Mouse (Mus musculus) neural tube, embryonic 11.5 days (tissue): ENCODE data around the gene Phospho1. TPM values are rescaled to one million over a fixed set of nuclear protein-coding genes. Genes with fewer than 3 reads are reported as not detected.

Experiments used
- ATAC-seq: fragments of 200-750 bp; cut with Nextera tagmentation; 2 replicates; pipeline ENCODE4 v1.8.0; 2017; ENCODE audit warnings: moderate number of reproducible peaks, mild to moderate bottlenecking, moderate TSS enrichment, moderate library complexity; ENCODE audit not compliant: insufficient read depth, low FRiP score, low TSS enrichment
- DNase-seq: peaks from one replicate; pipeline ENCODE4 v3.0.0-alpha.2; 2015; ENCODE audit warnings: low spot score
- H3K27ac ChIP-seq: fragments of 300-500 bp; sonication (generic); 2 replicates; pipeline ENCODE4 v1.5.1; 2014; ENCODE audit warnings: low read depth, mild to moderate bottlenecking, low read length
- H3K27me3 ChIP-seq: fragments of 300-500 bp; sonication (generic); 2 replicates; pipeline ENCODE4 v1.6.1; 2014; ENCODE audit warnings: mild to moderate bottlenecking, low read length, mixed read lengths; ENCODE audit not compliant: control insufficient read depth, insufficient read depth
- H3K36me3 ChIP-seq: fragments of 300-500 bp; sonication (generic); 2 replicates; pipeline ENCODE4 v1.6.1; 2014; ENCODE audit warnings: mild to moderate bottlenecking, low read length, moderate library complexity, mixed read lengths; ENCODE audit not compliant: control insufficient read depth, insufficient read depth
- H3K4me1 ChIP-seq: fragments of 300-500 bp; sonication (generic); 2 replicates; pipeline ENCODE4 v1.6.1; 2014; ENCODE audit warnings: low read length, mixed read lengths; ENCODE audit not compliant: control insufficient read depth, insufficient read depth
- H3K4me2 ChIP-seq: fragments of 300-500 bp; sonication (generic); 2 replicates; pipeline ENCODE4 v1.6.1; 2014; ENCODE audit warnings: low read depth, mild to moderate bottlenecking, moderate library complexity
- H3K4me3 ChIP-seq: fragments of 300-500 bp; sonication (generic); 2 replicates; pipeline ENCODE4 v1.5.1; 2014; ENCODE audit warnings: low read depth, low read length
- H3K9ac ChIP-seq: fragments of 300-500 bp; sonication (generic); 2 replicates; pipeline ENCODE4 v1.6.1; 2014; ENCODE audit warnings: mild to moderate bottlenecking, low read length
- H3K9me3 ChIP-seq: fragments of 300-500 bp; sonication (generic); 2 replicates; pipeline ENCODE4 v1.6.1; 2016; ENCODE audit warnings: low read length; ENCODE audit not compliant: control insufficient read depth
- WGBS: fragments of 180-500 bp; shearing (Covaris S2); extraction: QIAGEN DNeasy Blood & Tissue Kit; methylation state at CpG from one replicate; pipeline ENCODE4 v1.1.7; 2014; 5-methylcytosine and 5-hydroxymethylcytosine counted together
- polyA plus RNA-seq: library from polyadenylated mRNA; unstranded; fragments of >200 nt; fragmentation: Nextera tagmentation; extraction: Ambion mirVana; gene quantifications from 2 replicates; pipeline ENCODE4 v1.2.1, GENCODE M21; 2014

Phospho1 gene
- polyA plus RNA-seq, 1 experiment from 2014 or later = not detected

GRCm38 (mm10) chr11:95840694-95841497 is 16.6 kb downstream of the Phospho1 start:
- no peak for ATAC-seq
- 80% methylated on average over 5 of the region's 5 CpGs for WGBS
- H3K27me3 ChIP-seq = peaks cover 4% of the 10 kb centered on the region
- no peak overlapping the region for H3K4me3 ChIP-seq
- DNase-seq = no peak
- H3K4me1 ChIP-seq = no peaks in the 10 kb centered on the region
- no peaks in the 10 kb centered on the region for H3K9me3 ChIP-seq
- no peak overlapping the region; the same call in 1 of the 2 replicates for H3K4me2 ChIP-seq
- no peaks in the 10 kb centered on the region for H3K36me3 ChIP-seq
- H3K27ac ChIP-seq = no peak overlapping the region
- H3K9ac ChIP-seq = no peak overlapping the region

DNA sequence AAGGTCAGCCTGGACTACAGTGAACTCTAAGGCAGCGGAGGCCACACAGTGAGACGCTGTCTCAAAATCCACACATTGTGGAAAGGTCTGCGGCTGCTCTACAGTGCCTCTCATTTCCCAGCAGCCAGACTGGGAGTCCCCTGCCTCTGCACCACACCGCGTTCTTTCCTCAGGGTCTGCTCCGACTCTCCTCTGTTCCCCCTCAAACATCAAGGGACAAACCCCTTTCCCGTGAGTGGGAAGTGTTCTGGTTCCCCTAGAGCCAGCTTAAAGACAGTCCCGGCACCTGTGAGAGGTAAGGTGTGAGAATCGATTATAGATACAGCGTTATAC is 17.2 kb downstream of the Phospho1 start:
- H3K4me1 ChIP-seq = no peaks in the 10 kb centered on the region
- no peaks in the 10 kb centered on the region for H3K36me3 ChIP-seq
- 64% methylated on average over 10 of the region's 10 CpGs for WGBS
- no peak overlapping the region for H3K4me3 ChIP-seq
- H3K4me2 ChIP-seq = no peak overlapping the region
- no peaks in the 10 kb centered on the region for H3K9me3 ChIP-seq
- H3K27ac ChIP-seq = no peak overlapping the region
- no peak for ATAC-seq
- H3K27me3 ChIP-seq = no peaks in the 10 kb centered on the region; the same call in 1 of the 2 replicates
- no peak overlapping the region for H3K9ac ChIP-seq
- no peak for DNase-seq

GRCm38 (mm10) chr11:95842074-95842681 is 17.9 kb downstream of the Phospho1 start, which contains the start of gene Abi3:
Gene Abi3 (minus strand): TSS chr11:95842476.
- no peak within 1 kb of the TSS for H3K27ac ChIP-seq
- 11% methylated on average over 11 of the region's 11 CpGs for WGBS
- H3K4me2 ChIP-seq = no peak within 1 kb of the TSS
- no peaks in the 10 kb centered on the region for H3K4me1 ChIP-seq
- ATAC-seq (no peak), DNase-seq (no peak)
- H3K4me3 ChIP-seq = no peak within 1 kb of the TSS
- H3K9ac ChIP-seq = 0 out of 2 replicates have a peak within 1 kb of the TSS, but pooled peaks have one; percentile 2
- H3K27me3 ChIP-seq = no peaks in the 10 kb centered on the region; the same call in 1 of the 2 replicates
- no peaks in the 10 kb centered on the region for H3K36me3 ChIP-seq
- no peaks in the 10 kb centered on the region for H3K9me3 ChIP-seq

DNA sequence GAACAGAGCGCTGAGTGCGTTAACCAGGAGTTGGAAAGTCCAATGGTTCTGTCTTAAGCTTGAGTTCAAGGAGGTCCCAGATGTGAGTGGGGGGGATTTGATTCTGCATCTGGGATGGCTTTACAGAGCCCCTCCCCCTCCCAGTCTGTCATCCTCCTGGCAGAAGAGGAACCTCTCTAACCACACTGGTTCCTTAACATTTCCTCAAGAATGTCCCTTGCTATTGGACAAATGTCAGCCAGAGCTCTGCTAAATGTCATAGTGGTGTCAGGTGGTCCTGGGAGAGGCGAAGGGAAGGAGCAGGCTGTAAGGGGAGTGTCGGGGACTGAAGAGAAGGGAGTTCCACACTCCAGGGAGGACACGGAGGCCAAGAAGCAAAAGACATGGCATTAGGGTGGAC is 18.7 kb downstream of the Phospho1 start:
- Histone ChIP-seq H3K36me3 (no peaks in the 10 kb centered on the region), H3K27me3 (no peaks in the 10 kb centered on the region; the same call in 1 of the 2 replicates), H3K9me3 (no peaks in the 10 kb centered on the region), H3K4me1 (no peaks in the 10 kb centered on the region), H3K4me3 (no peak overlapping the region), H3K9ac (no peak overlapping the region), H3K27ac (no peak overlapping the region), H3K4me2 (no peak overlapping the region)
- no peak for DNase-seq
- no peak for ATAC-seq
- WGBS = 66% methylated on average over 5 of the region's 5 CpGs

DNA sequence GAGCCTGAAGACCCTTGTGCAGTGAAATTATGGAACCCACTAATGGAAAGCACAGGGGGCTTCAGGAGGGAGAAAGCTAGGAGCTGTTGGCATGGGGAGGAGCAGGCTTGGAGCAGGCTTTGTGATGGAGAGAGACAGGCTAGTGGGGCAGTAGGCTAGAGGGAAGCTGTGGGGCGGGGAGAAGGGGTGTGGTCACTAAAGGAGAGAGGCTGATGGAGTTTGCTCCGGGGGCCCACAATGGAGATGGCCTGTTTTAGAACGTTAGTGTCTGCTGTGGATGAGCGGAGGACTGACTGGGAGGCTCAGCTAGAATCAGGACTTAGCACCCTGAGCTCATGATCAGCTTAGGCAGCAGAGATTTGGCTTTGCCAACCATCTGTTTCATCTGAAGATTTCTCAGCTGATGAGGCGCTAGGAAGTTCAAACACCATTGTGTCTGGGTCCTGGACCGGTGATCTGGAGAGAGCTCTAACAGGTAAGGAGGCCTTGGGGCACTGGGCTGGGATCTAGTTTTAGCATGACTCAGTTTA is 19.2 kb downstream of the Phospho1 start:
- DNase-seq = no peak
- H3K9me3 ChIP-seq = no peaks in the 10 kb centered on the region
- H3K9ac ChIP-seq = no peak overlapping the region
- H3K4me2 ChIP-seq = no peak overlapping the region
- H3K4me3 ChIP-seq = no peak overlapping the region
- H3K27me3 ChIP-seq = no peaks in the 10 kb centered on the region; the same call in 1 of the 2 replicates
- WGBS = 58% methylated on average over 6 of the region's 6 CpGs
- no peak overlapping the region for H3K27ac ChIP-seq
- no peaks in the 10 kb centered on the region for H3K36me3 ChIP-seq
- no peak for ATAC-seq
- no peaks in the 10 kb centered on the region for H3K4me1 ChIP-seq

DNA sequence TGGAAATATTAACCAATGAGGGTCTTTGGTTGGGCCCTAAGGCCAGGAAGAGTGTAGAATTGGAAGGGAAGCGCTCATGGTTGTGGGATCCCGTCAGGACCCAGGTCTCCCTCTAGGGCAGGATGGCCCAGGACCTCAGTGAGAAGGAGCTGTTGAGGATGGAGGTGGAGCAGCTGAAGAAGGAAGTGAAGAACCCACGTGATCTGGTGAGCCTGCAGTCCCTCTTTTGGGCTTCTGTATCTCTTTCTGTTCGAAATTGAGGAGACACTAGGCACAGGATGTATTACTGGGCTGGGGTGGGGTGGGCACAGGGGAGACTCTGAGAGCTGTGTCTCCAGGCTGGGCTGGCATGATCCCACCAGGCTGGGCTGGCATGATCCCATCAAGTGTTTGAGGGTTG is 20.6 kb downstream of the Phospho1 start:
- H3K4me3 ChIP-seq = no peak overlapping the region
- no peaks in the 10 kb centered on the region for H3K9me3 ChIP-seq
- H3K4me1 ChIP-seq = no peaks in the 10 kb centered on the region
- no peak overlapping the region for H3K27ac ChIP-seq
- no peak overlapping the region for H3K9ac ChIP-seq
- H3K36me3 ChIP-seq = no peaks in the 10 kb centered on the region
- DNase-seq = no peak
- WGBS = 63% methylated on average over 4 of the region's 4 CpGs
- no peak for ATAC-seq
- no peaks in the 10 kb centered on the region; the same call in 1 of the 2 replicates for H3K27me3 ChIP-seq
- H3K4me2 ChIP-seq = no peak overlapping the region

DNA sequence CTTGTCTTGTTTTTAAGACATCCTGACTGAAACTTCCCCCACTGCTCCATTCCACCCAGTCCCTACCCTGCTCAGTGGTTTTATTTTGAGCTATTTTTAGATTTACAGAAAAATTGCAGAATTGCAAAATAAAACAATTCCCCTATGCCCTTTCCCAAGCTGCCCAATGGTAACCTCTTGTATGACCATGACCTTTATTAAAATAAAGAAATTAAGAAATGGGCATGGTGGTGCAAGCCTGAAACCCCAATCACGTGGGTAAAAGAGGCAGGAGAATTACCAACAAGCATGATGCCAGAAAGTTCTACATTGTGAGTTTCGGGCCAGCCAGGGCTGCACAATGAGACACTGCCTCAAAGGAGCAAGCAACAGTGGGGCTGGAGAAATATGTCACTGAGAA is 26.6 kb downstream of the Phospho1 start:
- H3K36me3 ChIP-seq = no peaks in the 10 kb centered on the region
- no peak overlapping the region for H3K9ac ChIP-seq
- H3K4me1 ChIP-seq = no peaks in the 10 kb centered on the region
- 75% methylated on average over 2 of the region's 2 CpGs for WGBS
- no peak overlapping the region for H3K27ac ChIP-seq
- DNase-seq (no peak), ATAC-seq (no peak)
- no peak overlapping the region for H3K4me3 ChIP-seq
- H3K27me3 ChIP-seq = no peaks in the 10 kb centered on the region
- H3K9me3 ChIP-seq = no peaks in the 10 kb centered on the region
- H3K4me2 ChIP-seq = no peak overlapping the region

DNA sequence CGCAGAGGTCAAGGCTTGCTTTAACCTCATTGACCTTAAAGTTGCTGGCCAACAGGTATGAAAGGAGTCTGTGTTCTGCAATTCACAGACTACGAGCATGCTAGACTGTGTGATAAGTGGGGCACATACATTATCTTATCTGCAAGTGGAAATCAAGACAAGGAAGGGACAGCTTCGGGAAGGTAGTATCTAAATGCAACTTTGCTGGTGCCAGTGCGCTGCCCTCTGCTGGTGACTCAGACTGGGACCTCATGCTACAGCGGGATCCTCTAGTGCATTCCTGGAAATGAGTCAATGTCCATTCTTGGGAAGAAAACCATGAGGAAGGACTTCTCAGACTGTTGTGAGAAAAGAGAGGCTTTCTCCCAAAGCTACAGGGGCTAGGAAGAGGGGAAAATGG is 29.4 kb downstream of the Phospho1 start:
- Histone ChIP-seq H3K4me1 (peaks cover 8% of the 10 kb centered on the region; the same call in 1 of the 2 replicates), H3K4me3 (no peak overlapping the region), H3K9ac (no peak overlapping the region), H3K4me2 (no peak overlapping the region), H3K27me3 (no peaks in the 10 kb centered on the region), H3K36me3 (no peaks in the 10 kb centered on the region), H3K27ac (no peak overlapping the region), H3K9me3 (no peaks in the 10 kb centered on the region)
- DNase-seq (no peak), ATAC-seq (no peak)
- 73% methylated on average over 5 of the region's 5 CpGs for WGBS
